Mouse (Mus musculus) kidney, adult 2 months (tissue): Measurements from ENCODE around the gene Slamf8.

ENCODE experiments used
- CTCF ChIP-seq: fragments of 200-500 bp; conservative IDR thresholded peaks from 2 replicates; pipeline ENCODE4 v1.5.1; 2011; ENCODE audit warnings: low read depth, mild to moderate bottlenecking, control low read depth, low read length, moderate library complexity, mixed read lengths; ENCODE audit not compliant: insufficient read depth, insufficient read length
- POLR2A ChIP-seq: fragments of 200-500 bp; IDR thresholded peaks from one replicate; pipeline ENCODE4 v1.6.1; 2011; ENCODE audit warnings: low read depth, low read length, control low read depth

DNA sequence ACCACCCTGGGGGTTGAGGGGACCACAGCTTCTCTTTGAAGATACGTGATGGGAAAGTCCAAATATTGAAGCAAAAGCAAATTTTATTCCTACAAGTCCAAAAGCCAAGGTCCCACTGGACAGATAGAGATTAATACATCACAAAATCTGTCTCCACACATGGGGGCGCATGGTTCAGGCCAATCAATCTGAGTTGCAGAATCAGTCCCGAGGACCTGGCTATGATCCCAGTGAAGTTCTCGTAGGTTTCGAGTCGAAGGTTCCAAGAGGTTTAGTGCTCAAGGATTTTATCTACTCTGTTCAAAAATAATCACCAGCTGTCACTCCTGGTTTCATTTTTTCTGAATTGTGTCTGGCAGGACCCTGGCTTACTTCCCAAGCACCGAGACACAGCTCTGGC, 39.4 kb downstream of the Slamf8 start:
- no peak for TF ChIP-seq CTCF
- TF ChIP-seq POLR2A: no peak
